Mouse (Mus musculus): ENCODE measurements around the gene Ube4a.

GRCm38 (mm10) chr9:45008342-45008741 is 42.9 kb upstream of the Ube4a start:
- TF ChIP-seq POLR2A (IDR thresholded peaks at IDR 0.05; ENCODE audit: extremely low read depth, insufficient read depth, low read length) (no peak), CTCF (IDR thresholded peaks at IDR 0.05; ENCODE audit: extremely low read depth, insufficient read depth, low read length) (no peak)
